Mouse (Mus musculus): ENCODE data around the gene Hadha. TPM values are rescaled to one million over a fixed set of nuclear protein-coding genes. Genes with fewer than 3 reads are reported as not detected.

Hadha gene
- polyA plus RNA-seq, 1 experiment from 2014 or later = 79.5 TPM

DNA sequence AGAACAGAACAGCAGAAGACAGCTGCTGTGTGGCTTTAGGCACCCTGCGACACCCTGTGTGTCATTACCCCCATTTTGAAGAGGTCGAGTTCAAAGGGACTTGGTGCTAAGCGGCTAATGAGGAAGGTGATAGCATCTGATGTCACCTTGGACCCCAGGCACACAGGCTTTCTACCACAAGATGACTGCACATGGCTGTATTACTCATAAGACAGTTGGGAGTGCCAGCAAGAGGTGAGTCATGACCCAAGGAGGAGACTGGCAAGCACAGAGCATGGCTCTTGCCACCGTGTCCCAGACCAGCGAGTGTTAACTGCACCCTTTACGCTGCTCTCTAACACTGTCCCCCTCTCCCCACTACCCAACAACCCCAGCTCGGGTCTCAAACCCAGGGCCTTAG is 28.2 kb downstream of the Hadha start:
- H3K9ac ChIP-seq = no peak overlapping the region
- H3K4me3 ChIP-seq (replicated peaks) = no peak overlapping the region
- DNase-seq = no peak
- peaks cover 90% of the 10 kb centered on the region for H3K36me3 ChIP-seq
- H3K27ac ChIP-seq = no peak overlapping the region
- no peak for ATAC-seq (ENCODE audit: low read depth)
- no peaks in the 10 kb centered on the region for H3K4me1 ChIP-seq (replicated peaks)
- H3K9me3 ChIP-seq (replicated peaks) = no peaks in the 10 kb centered on the region
- 82% methylated on average over 7 of the region's 7 CpGs for WGBS (ENCODE audit: insufficient replicate concordance)
- no peak overlapping the region for H3K4me2 ChIP-seq
- no peaks in the 10 kb centered on the region for H3K27me3 ChIP-seq

DNA sequence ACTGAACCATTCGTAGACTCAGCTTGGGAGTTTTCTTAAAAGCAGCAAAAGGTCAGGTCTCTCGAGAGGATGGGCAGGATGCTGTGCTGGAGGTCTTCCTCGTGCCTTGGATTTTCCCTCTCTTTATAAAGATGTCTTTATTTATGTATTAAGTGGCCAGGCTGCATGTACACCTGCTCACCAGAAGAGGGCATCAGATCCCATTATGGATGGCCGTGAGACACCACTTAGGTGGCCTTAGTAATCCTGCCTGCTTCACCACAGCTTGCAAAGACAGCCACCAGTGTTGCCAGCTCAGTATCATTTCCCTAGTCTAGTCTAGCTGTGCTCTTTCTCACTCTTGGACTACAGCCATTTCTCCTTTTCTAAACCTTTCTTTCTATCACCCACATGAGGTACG is 29.4 kb downstream of the Hadha start:
- no peak overlapping the region for H3K4me3 ChIP-seq (replicated peaks)
- no peaks in the 10 kb centered on the region for H3K4me1 ChIP-seq (replicated peaks)
- no peak overlapping the region for H3K27ac ChIP-seq
- WGBS (ENCODE audit: insufficient replicate concordance) = 53% methylated on average over 5 of the region's 5 CpGs
- no peaks in the 10 kb centered on the region for H3K9me3 ChIP-seq (replicated peaks)
- peaks cover 95% of the 10 kb centered on the region for H3K36me3 ChIP-seq
- H3K27me3 ChIP-seq = no peaks in the 10 kb centered on the region
- ATAC-seq (ENCODE audit: low read depth) = no peak
- no peak for DNase-seq
- H3K4me2 ChIP-seq = no peak overlapping the region
- no peak overlapping the region for H3K9ac ChIP-seq

DNA sequence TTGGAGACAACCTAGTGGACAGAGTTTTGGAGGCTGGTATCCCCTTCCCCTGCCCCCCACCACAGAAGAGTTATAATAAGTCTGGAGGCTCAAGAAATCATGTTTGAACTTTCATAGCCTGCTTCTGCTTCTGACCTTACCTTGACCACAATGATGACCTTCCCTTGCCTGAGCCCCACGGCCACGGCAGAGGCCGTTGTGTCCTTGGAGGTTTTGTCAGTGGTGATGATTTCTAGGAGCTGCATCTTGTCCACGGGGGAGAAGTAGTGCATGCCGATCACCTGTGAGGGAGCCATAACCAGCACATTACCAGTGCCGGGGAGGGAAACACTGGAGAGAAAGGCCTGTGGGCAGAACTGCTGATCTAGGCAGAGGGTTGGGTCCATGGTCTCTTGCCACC is 32.5 kb downstream of the Hadha start:
- H3K4me2 ChIP-seq = no peak overlapping the region
- no peak overlapping the region for H3K27ac ChIP-seq
- no peak overlapping the region for H3K9ac ChIP-seq
- no peak for ATAC-seq (ENCODE audit: low read depth)
- H3K4me1 ChIP-seq (replicated peaks) = no peaks in the 10 kb centered on the region
- no peak for DNase-seq
- 88% methylated on average over 6 of the region's 6 CpGs for WGBS (ENCODE audit: insufficient replicate concordance)
- no peaks in the 10 kb centered on the region for H3K9me3 ChIP-seq (replicated peaks)
- H3K27me3 ChIP-seq = no peaks in the 10 kb centered on the region
- H3K36me3 ChIP-seq = peaks cover 98% of the 10 kb centered on the region
- H3K4me3 ChIP-seq (replicated peaks) = no peak overlapping the region

DNA sequence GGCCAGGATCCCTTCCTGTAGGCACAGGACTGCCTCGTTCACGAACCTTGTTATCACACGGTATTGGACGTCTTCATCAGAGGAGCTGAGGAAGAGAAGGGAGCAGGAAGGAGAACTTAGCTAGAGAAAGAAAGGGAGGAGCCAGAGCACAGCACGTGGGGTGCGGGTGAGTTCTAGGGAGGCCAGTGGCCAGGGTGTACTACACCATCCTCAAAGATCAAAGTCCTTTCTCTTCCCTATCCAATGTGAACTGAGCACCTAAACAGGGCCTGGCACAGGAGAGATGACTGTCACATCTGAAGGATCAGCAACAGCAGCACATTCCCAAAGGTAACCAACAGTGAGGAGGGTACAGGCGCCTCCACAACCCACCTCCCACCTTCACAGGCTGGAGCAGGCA is 34.9 kb downstream of the Hadha start:
- DNase-seq (no peak), ATAC-seq (ENCODE audit: low read depth) (no peak)
- Histone ChIP-seq H3K9me3 (replicated peaks) (no peaks in the 10 kb centered on the region), H3K9ac (no peak overlapping the region), H3K36me3 (peaks cover 85% of the 10 kb centered on the region), H3K4me1 (replicated peaks) (no peaks in the 10 kb centered on the region), H3K27ac (no peak overlapping the region), H3K4me2 (no peak overlapping the region), H3K27me3 (peaks cover 14% of the 10 kb centered on the region), H3K4me3 (replicated peaks) (no peak overlapping the region)
- WGBS (ENCODE audit: insufficient replicate concordance) = 78% methylated on average over 7 of the region's 7 CpGs

GRCm38 (mm10) chr5:30119163-30119562 is 35.8 kb downstream of the Hadha start:
- peaks cover 75% of the 10 kb centered on the region for H3K36me3 ChIP-seq
- no peak overlapping the region for H3K4me3 ChIP-seq (replicated peaks)
- no peak for DNase-seq
- peaks cover 23% of the 10 kb centered on the region for H3K27me3 ChIP-seq
- H3K27ac ChIP-seq = no peak overlapping the region
- ATAC-seq (ENCODE audit: low read depth) = no peak
- no peak overlapping the region for H3K4me2 ChIP-seq
- peaks cover 8% of the 10 kb centered on the region for H3K4me1 ChIP-seq (replicated peaks)
- no peak overlapping the region for H3K9ac ChIP-seq
- WGBS (ENCODE audit: insufficient replicate concordance) = 85% methylated on average over 6 of the region's 6 CpGs
- no peaks in the 10 kb centered on the region for H3K9me3 ChIP-seq (replicated peaks)

GRCm38 (mm10) chr5:30118018-30118417 is 36.9 kb downstream of the Hadha start:
- Histone ChIP-seq H3K4me3 (replicated peaks) (no peak overlapping the region), H3K27ac (no peak overlapping the region), H3K36me3 (peaks cover 64% of the 10 kb centered on the region), H3K9me3 (replicated peaks) (no peaks in the 10 kb centered on the region), H3K4me2 (no peak overlapping the region), H3K4me1 (replicated peaks) (peaks cover 18% of the 10 kb centered on the region), H3K27me3 (peaks cover 35% of the 10 kb centered on the region), H3K9ac (no peak overlapping the region)
- DNase-seq (no peak), ATAC-seq (ENCODE audit: low read depth) (no peak)
- 67% methylated on average over 1 of the region's 1 CpGs for WGBS (ENCODE audit: insufficient replicate concordance)

DNA sequence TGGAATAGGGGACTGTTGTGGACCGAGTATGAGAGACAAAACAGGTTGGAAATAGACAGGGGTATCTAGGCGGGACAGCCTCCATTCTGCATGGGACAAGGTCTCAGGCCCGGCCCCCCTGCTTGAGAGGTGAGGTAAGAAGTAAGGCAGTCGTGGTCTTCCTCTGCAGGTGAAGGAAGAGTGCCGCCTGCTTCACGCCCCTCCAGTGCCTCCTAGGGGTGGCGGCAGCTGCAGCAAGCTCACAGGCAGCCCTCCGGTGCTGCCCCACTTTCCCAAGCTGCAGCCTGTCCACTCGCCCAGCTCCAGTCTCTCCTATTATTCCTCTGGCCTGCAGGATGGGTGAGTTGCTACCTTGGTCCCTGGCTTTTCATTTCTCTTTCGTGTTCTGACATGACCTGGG is 39.2 kb downstream of the Hadha start:
- DNase-seq (no peak), ATAC-seq (ENCODE audit: low read depth) (no peak)
- H3K9me3 ChIP-seq (replicated peaks) = no peaks in the 10 kb centered on the region
- no peak overlapping the region for H3K4me2 ChIP-seq
- H3K36me3 ChIP-seq = peaks cover 41% of the 10 kb centered on the region
- H3K27ac ChIP-seq = no peak overlapping the region
- peaks cover 58% of the 10 kb centered on the region for H3K27me3 ChIP-seq
- no peak overlapping the region for H3K9ac ChIP-seq
- H3K4me1 ChIP-seq (replicated peaks) = peaks cover 30% of the 10 kb centered on the region
- no peak overlapping the region for H3K4me3 ChIP-seq (replicated peaks)
- WGBS (ENCODE audit: insufficient replicate concordance) = 32% methylated on average over 10 of the region's 10 CpGs

DNA sequence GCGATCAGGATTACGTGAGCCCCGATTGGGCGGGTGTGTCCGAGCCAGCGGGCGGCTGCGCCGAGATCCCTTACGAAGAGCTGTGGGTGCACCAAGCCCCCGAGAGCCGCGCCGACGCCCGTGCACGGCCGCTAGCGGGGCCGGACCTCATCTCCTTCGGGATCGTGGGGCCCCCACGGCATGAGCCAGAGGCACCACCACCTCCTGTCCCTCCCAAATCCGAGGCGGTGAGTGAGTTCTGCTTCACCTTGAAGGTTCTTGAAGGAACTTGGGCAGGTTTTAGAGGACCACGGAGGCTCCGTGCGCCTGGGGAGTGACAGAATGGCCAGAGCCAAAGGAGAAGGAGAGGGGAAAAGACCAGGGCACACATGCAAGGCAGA is 40.2 kb downstream of the Hadha start:
- peak overlapping the region; percentile 73 for H3K4me2 ChIP-seq
- peak overlapping the region; percentile 54 for H3K4me3 ChIP-seq (replicated peaks)
- 2% methylated on average over 25 of the region's 28 CpGs for WGBS (ENCODE audit: insufficient replicate concordance)
- no peaks in the 10 kb centered on the region for H3K9me3 ChIP-seq (replicated peaks)
- ATAC-seq (ENCODE audit: low read depth) (0 out of 2 replicates have a peak, but pooled peaks have one; percentile 3), DNase-seq (no peak)
- no peak overlapping the region for H3K27ac ChIP-seq
- peaks cover 31% of the 10 kb centered on the region for H3K36me3 ChIP-seq
- H3K27me3 ChIP-seq = peaks cover 67% of the 10 kb centered on the region
- H3K9ac ChIP-seq = 0 out of 2 replicates have a peak overlapping the region, but pooled peaks have one; percentile 36
- H3K4me1 ChIP-seq (replicated peaks) = peaks cover 35% of the 10 kb centered on the region

GRCm38 (mm10) chr5:30113881-30114760 is 40.8 kb downstream of the Hadha start:
- peak overlapping the region; percentile 73 for H3K4me2 ChIP-seq
- peak overlapping the region; percentile 54 for H3K4me3 ChIP-seq (replicated peaks)
- ATAC-seq (ENCODE audit: low read depth) (peak; percentile 24; the same call in 1 of the 2 replicates), DNase-seq (peak; percentile 31)
- H3K36me3 ChIP-seq = peaks cover 25% of the 10 kb centered on the region
- H3K9ac ChIP-seq = 0 out of 2 replicates have a peak overlapping the region, but pooled peaks have one; percentile 36
- H3K27ac ChIP-seq = no peak overlapping the region
- peaks cover 35% of the 10 kb centered on the region for H3K4me1 ChIP-seq (replicated peaks)
- WGBS (ENCODE audit: insufficient replicate concordance) = 1% methylated on average over 101 of the region's 103 CpGs
- H3K27me3 ChIP-seq = peaks cover 74% of the 10 kb centered on the region
- H3K9me3 ChIP-seq (replicated peaks) = no peaks in the 10 kb centered on the region

- Histone ChIP-seq H3K9ac (no peak overlapping the region), H3K27ac (no peak overlapping the region), H3K27me3 (peaks cover 89% of the 10 kb centered on the region), H3K4me3 (replicated peaks) (no peak overlapping the region), H3K4me2 (no peak overlapping the region), H3K4me1 (replicated peaks) (peaks cover 35% of the 10 kb centered on the region), H3K36me3 (peaks cover 10% of the 10 kb centered on the region), H3K9me3 (replicated peaks) (no peaks in the 10 kb centered on the region)
- ATAC-seq (ENCODE audit: low read depth) (0 out of 2 replicates have a peak, but pooled peaks have one; percentile 16), DNase-seq (no peak)
- 74% methylated on average over 3 of the region's 3 CpGs for WGBS (ENCODE audit: insufficient replicate concordance)
Measured at GRCm38 (mm10) chr5:30112533-30113068, 42.4 kb downstream of the Hadha start.

DNA sequence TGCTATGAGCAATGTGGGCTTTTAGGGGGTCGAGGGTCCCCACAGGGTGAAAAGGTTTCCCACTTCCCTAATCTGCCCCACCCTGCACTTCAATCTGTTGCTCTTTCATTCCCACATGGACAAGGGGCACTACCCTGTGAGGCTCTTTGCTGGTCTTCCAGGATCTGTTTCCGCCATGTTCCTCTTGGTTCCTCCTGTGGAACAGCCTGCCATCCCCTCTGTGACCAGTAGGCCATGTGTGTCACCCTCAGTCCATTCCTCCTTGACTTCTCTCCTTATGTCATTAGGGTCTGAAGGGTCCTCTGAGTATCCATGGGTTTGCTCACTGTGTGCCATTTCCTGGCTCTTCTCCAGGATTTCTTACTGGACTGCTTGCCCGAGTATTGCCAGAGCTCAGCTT is 43.2 kb downstream of the Hadha start:
- no peak for DNase-seq
- Histone ChIP-seq H3K9me3 (replicated peaks) (no peaks in the 10 kb centered on the region), H3K36me3 (peaks cover 3% of the 10 kb centered on the region; the same call in 1 of the 2 replicates), H3K4me2 (peak overlapping the region; percentile 45; the same call in 1 of the 2 replicates), H3K27ac (no peak overlapping the region), H3K4me3 (replicated peaks) (no peak overlapping the region), H3K9ac (no peak overlapping the region), H3K4me1 (replicated peaks) (peaks cover 35% of the 10 kb centered on the region), H3K27me3 (peaks cover 97% of the 10 kb centered on the region)
- no peak for ATAC-seq (ENCODE audit: low read depth)
- 53% methylated on average over 3 of the region's 3 CpGs for WGBS (ENCODE audit: insufficient replicate concordance)

All from liver, embryonic 13.5 days (tissue).